Mouse (Mus musculus) CH12.LX (cell line): Measurements from ENCODE around the gene Taf4. TPM values are rescaled to one million over a fixed set of nuclear protein-coding genes. Genes with fewer than 3 reads are reported as not detected.

ENCODE experiments used
- DNase-seq: peaks from one replicate; pipeline ENCODE4 v3.0.0-alpha.2; 2013; ENCODE audit errors: extremely low read depth
- H3K27ac ChIP-seq: 2 replicates; pipeline ENCODE4 v1.5.1; 2012; ENCODE audit warnings: low read depth, mild to moderate bottlenecking, control low read depth, moderate library complexity; ENCODE audit not compliant: insufficient read depth
- H3K27me3 ChIP-seq: replicated peaks from 2 replicates; pipeline ENCODE3; 2012; ENCODE audit warnings: inconsistent platforms
- H3K36me3 ChIP-seq, 2 experiments: replicated peaks in 1 of 2; 2 replicates each; pipeline versions ENCODE3 to v1.6.1; 2012; ENCODE audit warnings: inconsistent platforms in 1 of 2, low read length in 1 of 2, mild to moderate bottlenecking in 1 of 2, mixed read lengths in 1 of 2, moderate library complexity in 1 of 2; ENCODE audit not compliant: control insufficient read depth in 1 of 2, insufficient read depth in 1 of 2
- H3K4me1 ChIP-seq, 2 experiments: 2 replicates each; pipeline ENCODE4 v1.6.1; 2012; ENCODE audit warnings: inconsistent platforms in 1 of 2, moderate library complexity in 1 of 2; ENCODE audit not compliant: insufficient read depth in 2 of 2, control insufficient read depth in 1 of 2
- H3K4me2 ChIP-seq: 2 replicates; pipeline ENCODE4 v1.6.1; 2012; ENCODE audit warnings: low read depth, mild to moderate bottlenecking, control low read depth; ENCODE audit not compliant: poor library complexity, insufficient read depth, severe bottlenecking
- H3K4me3 ChIP-seq, 3 experiments: fragments of 150-350 bp in 1 of 3; sonication (generic) in 1 of 3; replicated peaks in 1 of 3; 2 replicates each; pipeline versions ENCODE3 to v1.5.1; 2011 to 2012; ENCODE audit warnings: low read depth in 2 of 3, low read length in 2 of 3, mild to moderate bottlenecking in 2 of 3, moderate library complexity in 2 of 3, control low read depth in 1 of 3, improper control_type of control experiment in 1 of 3, inconsistent platforms in 1 of 3, mixed read lengths in 1 of 3; ENCODE audit not compliant: poor library complexity in 1 of 3
- H3K79me2 ChIP-seq: replicated peaks from 2 replicates; pipeline ENCODE4 v1.6.1; 2012; ENCODE audit warnings: mild to moderate bottlenecking, moderate library complexity; ENCODE audit not compliant: control insufficient read depth, poor library complexity, insufficient read depth, severe bottlenecking; ENCODE audit errors: extremely low read depth
- H3K9ac ChIP-seq: 2 replicates; pipeline ENCODE4 v1.6.1; 2012; ENCODE audit warnings: low read depth, mild to moderate bottlenecking, control low read depth, moderate library complexity; ENCODE audit not compliant: insufficient read depth
- H3K9me3 ChIP-seq: replicated peaks from 2 replicates; pipeline ENCODE3; 2012; ENCODE audit warnings: low read length, inconsistent platforms, mixed read lengths
- BHLHE40 ChIP-seq: IDR thresholded peaks from 2 replicates; pipeline ENCODE4 v1.6.1; 2011; ENCODE audit warnings: mild to moderate bottlenecking, low read depth, low read length, improper control_type of control experiment
- CHD2 ChIP-seq: IDR thresholded peaks from 2 replicates; pipeline ENCODE4 v1.6.1; 2011; ENCODE audit warnings: low read length, improper control_type of control experiment
- E2F4 ChIP-seq: IDR thresholded peaks from 2 replicates; pipeline ENCODE4 v1.6.1; 2011; ENCODE audit warnings: low read depth, low read length, improper control_type of control experiment; ENCODE audit not compliant: insufficient replicate concordance
- GABPA ChIP-seq: IDR thresholded peaks from 2 replicates; pipeline ENCODE4 v1.6.1; 2012; ENCODE audit warnings: low read depth, low read length, improper control_type of control experiment, inconsistent platforms; ENCODE audit not compliant: insufficient replicate concordance
- HCFC1 ChIP-seq: IDR thresholded peaks from 2 replicates; pipeline ENCODE4 v1.6.1; 2012; ENCODE audit warnings: low read depth, mild to moderate bottlenecking, inconsistent platforms, low read length, improper control_type of control experiment
- IRF4 ChIP-seq: IDR thresholded peaks from 2 replicates; pipeline ENCODE4 v1.6.1; 2014; ENCODE audit warnings: low read depth, mild to moderate bottlenecking, inconsistent platforms, low read length, improper control_type of control experiment
- JUN ChIP-seq: IDR thresholded peaks from 2 replicates; pipeline ENCODE4 v1.6.1; 2011; ENCODE audit warnings: low read depth, mild to moderate bottlenecking, low read length, improper control_type of control experiment, moderate library complexity; ENCODE audit not compliant: insufficient read depth
- MAFK ChIP-seq: IDR thresholded peaks from 2 replicates; pipeline ENCODE4 v1.6.1; 2011; ENCODE audit warnings: low read length, improper control_type of control experiment; ENCODE audit not compliant: insufficient replicate concordance
- MAX ChIP-seq: IDR thresholded peaks from 2 replicates; pipeline ENCODE4 v1.6.1; 2011; ENCODE audit warnings: low read length, improper control_type of control experiment
- MEF2A ChIP-seq: IDR thresholded peaks from 2 replicates; pipeline ENCODE4 v1.6.1; 2014; ENCODE audit warnings: low read depth, mild to moderate bottlenecking, inconsistent platforms, low read length, improper control_type of control experiment, borderline replicate concordance
- MXI1 ChIP-seq: IDR thresholded peaks from 2 replicates; pipeline ENCODE4 v1.6.1; 2011; ENCODE audit warnings: mild to moderate bottlenecking, low read depth, low read length, improper control_type of control experiment
- MYC ChIP-seq: IDR thresholded peaks from 2 replicates; pipeline ENCODE4 v1.6.1; 2011; ENCODE audit warnings: low read depth, mild to moderate bottlenecking, improper control_type of control experiment, low read length
- PAX5 ChIP-seq: IDR thresholded peaks from 2 replicates; pipeline ENCODE4 v1.6.1; 2012; ENCODE audit warnings: low read length, inconsistent platforms, mixed read lengths
- RAD21 ChIP-seq: IDR thresholded peaks from 2 replicates; pipeline ENCODE4 v1.6.1; 2011; ENCODE audit warnings: low read depth, mild to moderate bottlenecking, low read length, improper control_type of control experiment, moderate library complexity
- RCOR1 ChIP-seq: conservative IDR thresholded peaks from 2 replicates; pipeline ENCODE4 v1.6.1; 2012; ENCODE audit warnings: low read depth, mild to moderate bottlenecking, inconsistent platforms, low read length, improper control_type of control experiment
- SMC3 ChIP-seq: IDR thresholded peaks from 2 replicates; pipeline ENCODE4 v1.6.1; 2011; ENCODE audit warnings: low read depth, low read length, improper control_type of control experiment
- TCF12 ChIP-seq: IDR thresholded peaks from 2 replicates; pipeline ENCODE4 v1.6.1; 2014; ENCODE audit warnings: low read depth, mild to moderate bottlenecking, inconsistent platforms, low read length, improper control_type of control experiment
- USF1 ChIP-seq: IDR thresholded peaks from 2 replicates; pipeline ENCODE4 v1.6.1; 2014; ENCODE audit warnings: low read depth, mild to moderate bottlenecking, inconsistent platforms, low read length, improper control_type of control experiment
- ZC3H11A ChIP-seq: IDR thresholded peaks from 2 replicates; pipeline ENCODE4 v1.6.1; 2012; ENCODE audit warnings: low read depth, mild to moderate bottlenecking, inconsistent platforms, low read length, improper control_type of control experiment
- ZKSCAN1 ChIP-seq: IDR thresholded peaks from 2 replicates; pipeline ENCODE4 v1.6.1; 2012; ENCODE audit warnings: low read depth, inconsistent platforms, low read length, improper control_type of control experiment, borderline replicate concordance
- ZMIZ1 ChIP-seq: IDR thresholded peaks from 2 replicates; pipeline ENCODE4 v1.6.1; 2012; ENCODE audit warnings: low read depth, mild to moderate bottlenecking, inconsistent platforms, low read length, improper control_type of control experiment
- dilution Hi-C: fragments of 300-500 bp; cut with MboI; formaldehyde crosslinking; loops from 2 replicates; pipeline ENCODE4 v1.14.3; 2020; ENCODE audit warnings: low sequenced_read_pairs; ENCODE audit not compliant: extremely low pct_unique_long_range_greater_than_20kb, extremely low pct_ligation_motif_present
- in situ Hi-C: fragments of 300-500 bp; cut with MboI; formaldehyde crosslinking; loops from 3 replicates; pipeline ENCODE4 v1.14.3; 2019; ENCODE audit warnings: low sequenced_read_pairs, low pct_ligation_motif_present, low pct_unique_long_range_greater_than_20kb, mixed read lengths
- polyA plus RNA-seq: library from polyadenylated mRNA; unstranded; fragments of >175 nt; gene quantifications from 2 replicates; pipeline ENCODE4 v1.2.1, GENCODE M21; 2012; ENCODE audit warnings: low read depth; ENCODE audit not compliant: insufficient read length
- total RNA-seq, 2 experiments: library from RNA; depleted of rRNA; stranded (reverse); fragments of 300-350 nt in 1 of 2; fragments of >200 nt in 1 of 2; gene quantifications; 2 replicates each; pipeline ENCODE4 v1.2.3; 2012 to 2014

Taf4 gene
- total and polyA plus RNA-seq, 3 experiments: 3.0 to 14.5 (median 5.5) TPM

DNA sequence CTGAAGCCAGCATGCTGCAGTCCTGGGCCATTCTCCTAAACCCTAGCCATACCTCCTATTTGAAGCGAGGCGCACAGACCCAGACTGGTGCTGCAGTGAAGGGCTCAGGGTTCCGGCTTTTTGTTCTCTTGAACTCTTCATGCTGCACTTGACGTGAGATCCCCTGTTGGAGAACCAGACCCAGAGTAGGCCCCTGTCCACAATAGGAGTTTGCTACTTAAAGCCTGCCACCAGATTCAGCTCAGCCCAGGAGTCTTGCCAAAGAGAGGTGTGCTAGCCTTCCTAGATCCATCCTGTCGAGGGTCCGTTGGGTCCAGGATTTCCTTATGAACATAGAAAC lies 49.4 kb upstream of the Taf4 start:
- peak overlapping the region; percentile 92 for H3K9ac ChIP-seq
- H3K36me3 ChIP-seq: peaks cover 21 to 43% of the 10 kb centered on the region in 2 experiments
- TF ChIP-seq BHLHE40: no peak
- no peak for TF ChIP-seq ZKSCAN1
- TF ChIP-seq MXI1: 0 out of 2 replicates have a peak, but pooled peaks have one; percentile 5
- no peak overlapping the region for H3K27ac ChIP-seq
- H3K9me3 ChIP-seq: no peaks in the 10 kb centered on the region
- H3K4me2 ChIP-seq: peak overlapping the region; percentile 59
- H3K79me2 ChIP-seq: 0 out of 2 replicates have a peak, but pooled peaks cover 5% of the 10 kb centered on the region
- peak overlapping the region; percentile 53 to 96 (median 81) for H3K4me3 ChIP-seq
- peaks cover 30% of the 10 kb centered on the region for H3K27me3 ChIP-seq
- H3K4me1 ChIP-seq: peaks cover 11 to 30% of the 10 kb centered on the region in 2 experiments
- DNase-seq: no peak
- in situ Hi-C loops (no loop called here), dilution Hi-C loops (no loop called here)

DNA sequence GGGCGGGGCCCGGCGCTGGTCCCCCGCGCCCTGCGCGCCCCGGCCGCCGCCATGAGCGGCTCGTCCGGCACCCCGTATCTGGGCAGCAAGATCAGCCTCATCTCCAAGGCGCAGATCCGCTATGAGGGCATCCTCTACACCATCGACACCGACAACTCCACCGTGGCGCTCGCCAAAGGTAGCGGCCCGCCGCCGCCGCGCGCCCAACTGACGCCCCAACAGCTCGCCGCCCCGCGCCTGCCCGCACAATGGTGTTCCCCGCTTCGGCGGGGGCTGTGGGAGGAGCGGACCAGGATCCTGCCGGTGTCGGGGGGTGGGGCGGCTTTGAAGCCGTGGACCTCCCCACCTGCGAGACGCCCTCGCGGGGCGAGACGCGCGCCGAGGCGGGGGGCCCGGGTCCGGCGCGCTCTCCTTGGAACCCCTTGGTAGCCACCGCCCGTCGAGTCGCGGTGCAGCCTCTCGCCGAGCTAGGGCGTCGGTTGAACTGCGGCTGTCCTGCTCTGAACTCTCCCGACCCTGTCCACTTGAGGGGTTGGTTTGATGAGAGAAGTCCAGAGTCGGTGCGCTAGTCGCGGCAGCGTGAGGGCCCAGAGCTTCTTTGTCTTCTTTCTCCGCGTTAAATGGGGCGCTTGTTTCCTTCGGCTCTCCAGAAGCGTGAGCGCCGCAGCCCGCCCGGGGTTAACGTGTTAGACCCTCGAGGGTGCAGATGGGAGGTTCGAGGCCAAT lies 48.9 kb upstream of the Taf4 start:
- DNase-seq: no peak
- no peaks in the 10 kb centered on the region for H3K9me3 ChIP-seq
- peak overlapping the region; percentile 53 to 96 (median 81) for H3K4me3 ChIP-seq
- H3K27ac ChIP-seq: peak overlapping the region; percentile 13
- TF ChIP-seq MXI1 (peak; percentile 42; the same call in 1 of the 2 replicates), MAFK (no peak)
- dilution Hi-C loops (no loop called here), in situ Hi-C loops (no loop called here)
- H3K36me3 ChIP-seq: peaks cover 18 to 38% of the 10 kb centered on the region in 2 experiments
- peak overlapping the region; percentile 59 for H3K4me2 ChIP-seq
- peak overlapping the region; percentile 92 for H3K9ac ChIP-seq
- H3K27me3 ChIP-seq: peaks cover 35% of the 10 kb centered on the region
- peaks cover 11 to 30% of the 10 kb centered on the region in 2 experiments for H3K4me1 ChIP-seq
- H3K79me2 ChIP-seq: 0 out of 2 replicates have a peak, but pooled peaks cover 5% of the 10 kb centered on the region

DNA sequence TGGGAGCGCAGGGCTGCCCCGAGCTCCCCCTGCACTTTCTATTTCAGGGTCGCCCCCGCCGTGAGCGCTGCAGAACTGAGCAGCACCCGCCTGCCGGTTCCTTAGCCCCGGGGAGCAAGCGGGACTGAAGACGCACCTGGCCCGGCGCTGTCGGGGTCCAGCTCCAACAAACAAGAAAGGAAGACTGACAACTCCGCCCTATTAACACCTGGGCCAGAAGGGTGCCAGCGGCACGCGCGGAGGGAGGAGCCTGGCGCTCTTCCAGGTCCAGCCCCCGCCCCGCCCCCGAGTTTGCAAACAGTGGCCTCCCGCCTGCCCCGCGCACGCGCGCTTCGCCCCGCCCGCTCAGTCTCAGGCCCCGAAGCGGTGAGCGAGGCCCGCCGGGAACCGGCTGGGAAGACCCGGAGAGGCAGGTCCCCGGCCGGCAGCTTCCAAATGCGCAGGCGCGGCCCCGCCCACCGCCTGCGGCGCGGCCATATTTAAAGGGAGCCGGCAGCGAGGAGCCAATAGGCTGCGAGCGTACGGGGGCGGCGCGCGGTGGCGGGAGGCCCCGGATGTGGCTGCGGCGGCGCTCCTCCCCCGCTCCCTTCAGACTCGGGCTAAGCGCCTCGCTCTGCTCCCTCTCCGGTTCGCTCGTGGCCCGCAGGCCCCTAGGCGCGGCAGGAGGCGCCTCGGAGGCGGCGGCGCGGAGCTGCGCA lies 48.1 kb upstream of the Taf4 start, which contains the start of gene Lsm14b:
Gene Lsm14b, plus strand, starts transcription at position 587 of the 698 bp plus-strand sequence.
- H3K27ac ChIP-seq: peak within 1 kb of the TSS; percentile 13
- H3K9ac ChIP-seq: peak within 1 kb of the TSS; percentile 92
- peaks cover 43% of the 10 kb centered on the region for H3K27me3 ChIP-seq
- dilution Hi-C loops (no loop called here), in situ Hi-C loops (no loop called here)
- peak; percentile 94 for DNase-seq
- H3K4me1 ChIP-seq: peaks cover 11 to 30% of the 10 kb centered on the region in 2 experiments
- peak within 1 kb of the TSS; percentile 93 for H3K4me2 ChIP-seq
- H3K9me3 ChIP-seq: no peaks in the 10 kb centered on the region
- 0 out of 2 replicates have a peak, but pooled peaks cover 5% of the 10 kb centered on the region for H3K79me2 ChIP-seq
- H3K36me3 ChIP-seq: peaks cover 18 to 32% of the 10 kb centered on the region in 2 experiments
- peak within 1 kb of the TSS; percentile 53 to 96 (median 81) for H3K4me3 ChIP-seq
- no peak for TF ChIP-seq GABPA
- TF ChIP-seq ZKSCAN1: no peak
- no peak for TF ChIP-seq MEF2A
- TF ChIP-seq TCF12: peak; percentile 90
- TF ChIP-seq RCOR1: 0 out of 2 replicates have a peak, but pooled peaks have one; percentile 42
- peak; percentile 44; the same call in 1 of the 2 replicates for TF ChIP-seq CHD2
- TF ChIP-seq BHLHE40: peak; percentile 97
- TF ChIP-seq E2F4: no peak
- TF ChIP-seq IRF4: peak; percentile 39; the same call in 1 of the 2 replicates
- TF ChIP-seq ZC3H11A: no peak
- TF ChIP-seq RAD21: no peak
- TF ChIP-seq HCFC1: peak; percentile 70
- TF ChIP-seq MAX: 0 out of 2 replicates have a peak, but pooled peaks have one; percentile 15
- no peak for TF ChIP-seq SMC3
- 0 out of 2 replicates have a peak, but pooled peaks have one; percentile 27 for TF ChIP-seq MYC
- no peak for TF ChIP-seq USF1
- TF ChIP-seq JUN: no peak
- peak; percentile 68; the same call in 1 of the 2 replicates for TF ChIP-seq ZMIZ1
- no peak for TF ChIP-seq PAX5
